Mouse (Mus musculus) Muller cell, postnatal 12 days (primary cell): ENCODE measurements at regions not wholly inside any gene's neighbourhood (a gene's known extent, or its start where the extent isn't known, plus 50 kb on each side); places are given as distances from the start of the nearest gene placed in this dataset.

Source experiments
- DNase-seq: peaks from one replicate; pipeline ENCODE4 v3.0.0-alpha.2; 2015; ENCODE audit errors: inconsistent ontology term

DNA sequence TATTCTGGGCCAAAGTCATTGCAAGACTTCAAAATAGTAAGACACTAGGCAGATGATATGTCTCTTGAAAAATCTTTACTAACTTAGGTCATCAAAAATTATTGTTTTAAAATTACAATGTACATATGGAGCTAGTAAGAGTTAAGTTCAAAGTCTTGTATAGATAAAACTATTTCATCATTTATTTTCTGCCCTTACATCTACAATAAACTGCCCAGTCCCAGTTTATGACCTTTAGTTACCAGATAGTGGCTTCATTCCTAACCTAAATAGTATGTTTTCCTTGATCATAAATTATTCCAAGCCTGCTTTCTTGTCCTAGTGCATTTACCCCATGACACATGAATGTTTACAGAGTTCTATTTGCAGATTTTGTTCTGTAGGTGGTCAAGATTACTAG is 72.9 kb downstream of the Manea start:
- DNase-seq, result no peak

DNA sequence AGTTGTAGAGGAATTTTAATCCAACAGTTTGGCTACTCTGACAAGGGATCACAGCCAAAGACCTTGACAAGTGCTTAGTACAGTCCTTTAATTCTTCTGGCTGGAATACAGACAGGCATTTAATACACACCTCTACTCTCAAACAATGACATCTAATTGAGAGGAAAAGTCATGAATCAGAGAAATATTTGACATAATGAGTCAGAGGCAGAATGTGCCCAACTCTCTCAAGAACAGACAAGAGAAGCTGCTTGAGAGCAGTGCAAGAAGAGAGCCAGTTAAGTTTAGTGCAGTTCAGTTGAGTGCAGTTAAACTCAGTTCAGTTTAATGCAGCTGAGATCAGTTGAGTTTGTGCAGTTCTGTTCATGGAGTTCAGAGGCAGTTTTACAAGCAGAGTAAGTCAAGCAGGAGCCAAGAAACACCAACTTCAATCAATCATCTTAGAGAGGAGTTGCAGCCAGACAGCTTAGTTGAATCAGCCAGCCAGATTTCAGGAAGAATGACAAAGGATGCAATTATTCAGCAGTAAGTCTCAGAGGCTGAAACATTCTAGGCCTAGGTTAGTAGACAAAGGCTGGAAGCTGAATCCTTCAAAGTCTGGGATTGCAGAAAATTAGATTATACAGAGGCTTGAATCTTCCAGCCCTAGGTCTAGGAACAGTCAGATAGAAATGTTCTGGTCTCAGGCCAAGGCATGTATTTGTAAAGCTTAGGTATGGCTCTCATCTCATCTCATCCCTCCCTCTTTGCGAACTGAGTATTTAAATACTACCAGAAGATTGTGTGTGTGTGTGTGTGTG is 87.3 kb downstream of the Manea start:
- peak; percentile 89 for DNase-seq

DNA sequence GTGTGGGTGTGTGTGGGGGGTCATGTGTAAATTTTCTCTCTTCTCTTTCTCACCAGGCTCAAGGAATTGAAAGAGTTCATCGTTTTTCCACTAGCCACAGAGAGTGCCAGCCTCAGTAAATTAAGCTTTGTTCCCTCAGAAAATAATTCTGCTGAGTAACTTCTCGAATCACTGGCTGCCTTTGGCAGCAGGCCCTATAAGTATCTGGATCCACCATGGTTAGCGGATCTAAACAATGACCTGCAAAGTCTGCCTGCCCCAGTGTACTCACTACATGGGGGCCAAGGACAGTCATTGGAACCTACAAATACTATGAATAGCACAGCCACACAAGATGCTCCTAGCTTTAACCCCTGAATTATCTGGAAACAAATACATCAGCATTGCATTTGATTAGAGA is 90.8 kb downstream of the Manea start:
- DNase-seq, result peak; percentile 60

DNA sequence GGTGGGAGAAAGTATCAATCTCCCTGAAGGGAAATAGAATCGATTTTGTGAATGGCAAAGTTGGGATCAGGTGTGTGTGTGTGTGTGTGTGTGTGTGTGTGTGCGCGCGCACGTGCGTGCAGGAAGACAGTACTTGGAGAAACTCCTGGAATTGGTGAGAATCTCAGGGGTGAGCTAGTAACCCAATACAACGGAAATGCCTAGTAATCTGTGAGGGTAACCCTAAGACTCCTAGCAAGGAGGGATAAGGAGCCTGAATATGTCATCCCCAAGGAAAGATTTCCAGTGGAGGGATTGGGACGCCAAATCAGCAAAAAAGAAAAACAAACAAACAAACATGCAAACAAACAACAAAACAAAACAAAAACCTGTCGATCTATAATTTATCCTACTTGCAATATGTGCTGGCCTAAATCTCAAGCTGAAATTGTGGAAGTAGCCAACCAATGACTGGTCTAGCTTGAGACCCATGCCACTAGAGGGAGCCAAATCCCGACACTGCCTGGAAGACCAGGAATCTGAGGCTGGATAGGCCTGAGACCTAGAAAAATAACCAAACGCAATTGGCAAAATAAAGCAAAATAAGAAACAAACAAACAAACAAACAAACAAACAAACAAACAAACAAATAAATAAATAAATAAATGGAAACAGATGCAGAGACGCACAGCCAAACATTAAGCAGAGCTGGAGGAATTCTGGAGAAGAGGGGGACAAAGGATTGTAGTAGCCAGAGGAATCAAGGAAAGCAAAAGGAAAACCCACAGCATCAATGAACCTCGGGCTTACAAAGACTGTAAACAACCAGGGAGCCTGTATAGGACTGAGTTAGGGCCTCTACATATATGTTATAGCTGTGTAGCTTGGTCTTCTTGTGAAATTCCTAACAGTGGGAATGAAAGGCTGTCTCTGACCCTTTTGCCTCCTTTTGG is 98.5 kb downstream of the Manea start:
- peak; percentile 49 for DNase-seq

DNA sequence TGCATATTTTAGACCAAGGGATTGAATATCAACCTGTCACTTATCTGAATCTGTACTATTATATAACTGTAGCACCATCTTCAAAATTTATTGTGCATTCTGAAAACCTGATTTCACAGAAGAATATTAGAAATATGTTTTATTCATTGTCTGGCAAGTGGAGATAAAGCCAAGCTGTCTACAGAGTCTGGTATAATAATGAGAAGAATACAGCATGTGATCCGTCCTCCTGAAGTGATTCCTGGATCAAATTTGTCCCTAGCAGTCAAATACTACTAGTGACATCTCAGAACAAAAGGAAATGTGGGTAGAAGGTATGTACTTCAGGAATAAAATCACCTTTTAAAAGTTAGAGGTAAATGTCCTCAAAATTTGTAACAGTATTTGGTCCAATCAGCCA is 123.4 kb downstream of the Manea start:
- DNase-seq, result no peak
